Mouse (Mus musculus): ENCODE measurements at regions not wholly inside any gene's neighbourhood (a gene's known extent, or its start where the extent isn't known, plus 50 kb on each side); places are given as distances from the start of the nearest gene placed in this dataset.
A peak's percentile ranks its signal among the peaks of the same experiment; 100 is the strongest.

DNA sequence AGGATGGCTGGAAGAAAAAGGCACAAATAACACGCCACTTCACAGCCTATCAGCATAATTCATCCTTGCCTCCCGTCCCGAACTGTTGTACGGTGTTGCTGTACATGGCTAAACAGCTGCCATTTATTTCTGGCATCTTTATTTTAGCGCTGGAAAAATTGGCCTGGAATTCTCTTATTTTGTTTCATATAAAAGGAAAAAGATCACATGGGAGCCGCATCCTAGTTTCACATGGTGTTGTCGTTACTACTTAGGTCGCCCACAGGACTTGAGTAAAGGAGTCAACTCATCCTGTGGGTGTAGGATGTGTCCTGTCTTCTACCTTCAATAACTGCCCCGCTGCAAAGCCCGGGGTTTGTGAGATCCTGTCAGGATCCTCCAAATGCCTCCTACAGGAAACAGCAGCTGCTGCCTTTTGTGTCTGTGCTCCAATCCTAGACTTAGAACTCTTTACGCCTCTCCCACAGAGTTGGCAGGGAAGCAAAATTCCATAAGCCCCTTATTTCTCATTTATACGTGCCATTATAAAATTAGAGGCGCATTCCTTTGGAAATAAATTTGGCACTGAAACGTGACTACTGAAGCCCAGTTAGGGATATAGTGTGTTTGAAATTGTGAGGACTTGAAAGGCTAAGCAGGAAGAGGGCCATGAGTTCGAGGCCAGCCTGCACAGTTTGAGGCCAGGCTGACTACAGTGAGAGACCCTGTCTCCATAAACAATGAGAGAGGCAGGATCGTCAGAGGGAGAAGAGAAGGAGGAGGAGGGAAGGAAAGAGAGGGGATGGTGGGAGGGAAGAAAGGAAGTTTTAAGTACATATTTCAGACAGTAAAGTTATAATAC lies 446.3 kb upstream of the Jarid2 start:
- H3K9me3 ChIP-seq (replicated peaks; ENCODE audit: low read length) = no peaks in the 10 kb centered on the region
- WGBS = 58% methylated on average over 16 of the region's 16 CpGs
- H3K27ac ChIP-seq = peak overlapping the region; percentile 3; the same call in 1 of the 2 replicates
- no peak overlapping the region for H3K9ac ChIP-seq (ENCODE audit: low read depth, low read length)
- H3K4me2 ChIP-seq (ENCODE audit: low read length) = no peak overlapping the region
- H3K27me3 ChIP-seq (ENCODE audit: insufficient read depth, low read length) = no peaks in the 10 kb centered on the region
- TF ChIP-seq CTCF (IDR thresholded peaks at IDR 0.05; ENCODE audit: low read depth) = no peak
- ATAC-seq (replicated peaks; ENCODE audit: low FRiP score, low read depth) (no peak), DNase-seq (ENCODE audit: low spot score) (peak; percentile 84)
- H3K4me1 ChIP-seq (replicated peaks; ENCODE audit: insufficient read depth, low read length) = no peaks in the 10 kb centered on the region; the same call in 1 of the 2 replicates
- no peaks in the 10 kb centered on the region for H3K36me3 ChIP-seq (ENCODE audit: insufficient read depth, low read length)
- H3K4me3 ChIP-seq (replicated peaks; ENCODE audit: low read depth, low read length) = no peak overlapping the region

GRCm38 (mm10) chr13:44285881-44286280 lies 443.4 kb upstream of the Jarid2 start:
- H3K27me3 ChIP-seq (ENCODE audit: insufficient read depth, low read length) = no peaks in the 10 kb centered on the region
- H3K4me2 ChIP-seq (ENCODE audit: low read length) = no peak overlapping the region
- 93% methylated on average over 1 of the region's 1 CpGs for WGBS

GRCm38 (mm10) chr13:44290199-44290598 lies 439.1 kb upstream of the Jarid2 start:
- Histone ChIP-seq H3K4me3 (replicated peaks; ENCODE audit: low read depth, low read length) (no peak overlapping the region), H3K36me3 (ENCODE audit: insufficient read depth, low read length) (no peaks in the 10 kb centered on the region), H3K4me1 (replicated peaks; ENCODE audit: insufficient read depth, low read length) (no peaks in the 10 kb centered on the region), H3K27me3 (ENCODE audit: insufficient read depth, low read length) (no peaks in the 10 kb centered on the region), H3K4me2 (ENCODE audit: low read length) (no peak overlapping the region), H3K9ac (ENCODE audit: low read depth, low read length) (no peak overlapping the region), H3K27ac (no peak overlapping the region), H3K9me3 (replicated peaks; ENCODE audit: low read length) (no peaks in the 10 kb centered on the region)
- no peak for ATAC-seq (replicated peaks; ENCODE audit: low FRiP score, low read depth)
- DNase-seq (ENCODE audit: low spot score) = no peak
- 97% methylated on average over 2 of the region's 2 CpGs for WGBS
- TF ChIP-seq CTCF (IDR thresholded peaks at IDR 0.05; ENCODE audit: low read depth) = peak; percentile 42

More at GRCm38 (mm10) chr13:44285881-44286280, 443.4 kb upstream of the Jarid2 start:
- H3K27ac ChIP-seq = no peak overlapping the region
- no peaks in the 10 kb centered on the region for H3K9me3 ChIP-seq (replicated peaks; ENCODE audit: low read length)
- H3K4me1 ChIP-seq (replicated peaks; ENCODE audit: insufficient read depth, low read length) = no peaks in the 10 kb centered on the region
- no peak for TF ChIP-seq CTCF (IDR thresholded peaks at IDR 0.05; ENCODE audit: low read depth)
- H3K36me3 ChIP-seq (ENCODE audit: insufficient read depth, low read length) = no peaks in the 10 kb centered on the region
- no peak overlapping the region for H3K4me3 ChIP-seq (replicated peaks; ENCODE audit: low read depth, low read length)
- ATAC-seq (replicated peaks; ENCODE audit: low FRiP score, low read depth) = no peak
- no peak overlapping the region for H3K9ac ChIP-seq (ENCODE audit: low read depth, low read length)
- DNase-seq (ENCODE audit: low spot score) = no peak

DNA sequence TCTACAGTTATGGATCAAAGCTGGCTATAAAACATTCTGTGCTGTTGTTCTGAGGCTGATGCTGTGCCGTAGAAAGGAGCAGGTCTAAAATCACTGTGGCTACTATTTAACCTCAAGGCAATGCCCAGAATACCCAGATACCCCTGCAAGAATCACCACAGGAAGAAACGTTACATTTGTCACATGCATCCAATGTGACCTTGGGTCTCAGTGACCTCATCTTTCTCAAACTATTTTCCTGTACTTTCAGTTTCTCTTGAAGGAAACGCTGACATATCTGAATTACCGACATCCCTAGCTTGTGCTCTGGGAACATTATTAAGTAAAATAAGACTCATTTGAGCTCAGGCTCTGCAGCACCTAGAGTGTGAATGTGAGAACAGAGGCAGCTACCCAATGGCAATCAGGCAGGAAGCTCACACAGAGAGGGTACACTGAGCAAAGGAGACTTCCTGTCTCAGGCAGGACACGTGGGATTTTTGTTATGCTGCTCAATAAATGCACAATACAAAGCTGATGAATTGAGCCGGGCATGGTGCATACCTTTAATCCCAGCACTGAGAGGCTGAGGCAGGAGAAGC lies 436.7 kb upstream of the Jarid2 start:
- WGBS = 53% methylated on average over 6 of the region's 6 CpGs
- no peaks in the 10 kb centered on the region for H3K27me3 ChIP-seq (ENCODE audit: insufficient read depth, low read length)
- H3K27ac ChIP-seq = no peak overlapping the region
- H3K4me2 ChIP-seq (ENCODE audit: low read length) = no peak overlapping the region
- no peaks in the 10 kb centered on the region for H3K9me3 ChIP-seq (replicated peaks; ENCODE audit: low read length)
- no peaks in the 10 kb centered on the region for H3K4me1 ChIP-seq (replicated peaks; ENCODE audit: insufficient read depth, low read length)
- H3K4me3 ChIP-seq (replicated peaks; ENCODE audit: low read depth, low read length) = no peak overlapping the region
- H3K36me3 ChIP-seq (ENCODE audit: insufficient read depth, low read length) = no peaks in the 10 kb centered on the region
- no peak for ATAC-seq (replicated peaks; ENCODE audit: low FRiP score, low read depth)
- no peak for DNase-seq (ENCODE audit: low spot score)
- no peak overlapping the region for H3K9ac ChIP-seq (ENCODE audit: low read depth, low read length)
- no peak for TF ChIP-seq CTCF (IDR thresholded peaks at IDR 0.05; ENCODE audit: low read depth)

DNA sequence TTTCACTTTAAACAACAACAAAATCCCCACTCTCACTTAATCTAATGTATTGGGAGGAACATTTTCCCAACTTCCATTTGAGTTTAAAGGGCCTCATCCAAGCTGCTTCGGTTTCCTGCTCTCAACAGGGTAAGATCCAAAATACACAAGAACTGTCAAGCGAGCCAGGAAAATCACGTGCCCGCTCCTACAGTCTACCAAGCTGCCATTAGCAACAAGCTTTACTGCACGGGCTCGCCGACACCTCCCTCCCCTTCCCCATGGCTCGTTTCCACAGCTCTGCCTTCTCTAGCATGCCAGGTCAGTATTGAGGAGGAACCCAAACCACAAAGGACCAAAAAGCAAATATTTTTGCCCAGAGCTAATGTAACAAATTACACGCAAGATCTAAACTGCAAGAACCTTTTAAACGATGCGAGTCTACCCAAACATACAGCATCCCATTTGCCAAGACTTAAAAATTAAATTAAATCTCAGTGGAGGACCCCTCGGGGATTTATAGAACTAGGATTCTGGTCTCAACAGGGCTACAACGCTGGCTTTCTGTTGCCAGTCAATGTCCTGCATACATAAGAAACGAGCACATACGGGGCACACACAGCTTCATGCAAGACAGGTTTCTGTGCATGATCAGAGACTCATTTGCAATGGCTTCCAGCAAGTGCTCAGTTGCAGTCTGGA lies 435.4 kb upstream of the Jarid2 start:
- TF ChIP-seq CTCF (IDR thresholded peaks at IDR 0.05; ENCODE audit: low read depth) = no peak
- Histone ChIP-seq H3K27me3 (ENCODE audit: insufficient read depth, low read length) (no peaks in the 10 kb centered on the region), H3K4me3 (replicated peaks; ENCODE audit: low read depth, low read length) (no peak overlapping the region), H3K9ac (ENCODE audit: low read depth, low read length) (no peak overlapping the region), H3K27ac (no peak overlapping the region), H3K36me3 (ENCODE audit: insufficient read depth, low read length) (no peaks in the 10 kb centered on the region), H3K4me1 (replicated peaks; ENCODE audit: insufficient read depth, low read length) (no peaks in the 10 kb centered on the region), H3K9me3 (replicated peaks; ENCODE audit: low read length) (no peaks in the 10 kb centered on the region), H3K4me2 (ENCODE audit: low read length) (no peak overlapping the region)
- WGBS = 67% methylated on average over 15 of the region's 15 CpGs
- ATAC-seq (replicated peaks; ENCODE audit: low FRiP score, low read depth) (no peak), DNase-seq (ENCODE audit: low spot score) (peak; percentile 52)

DNA sequence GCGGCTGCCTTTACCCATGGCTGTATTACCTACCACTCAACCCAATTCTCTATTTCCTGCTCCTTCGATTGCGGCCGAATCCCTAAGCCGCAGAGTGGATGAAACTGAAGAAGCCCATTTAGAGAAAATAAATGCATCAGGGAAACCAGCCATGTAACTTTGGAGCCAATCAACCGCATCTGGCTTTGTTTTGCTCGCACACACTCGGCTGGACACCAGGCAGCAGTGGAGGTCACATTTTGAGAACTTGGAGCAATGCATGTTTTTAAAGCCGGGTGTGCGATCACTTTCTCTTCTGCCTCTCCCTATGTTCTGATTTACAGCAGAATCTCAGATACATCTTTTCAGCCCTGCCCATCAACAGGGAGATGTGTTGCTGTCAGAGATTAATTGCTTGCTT lies 433.7 kb upstream of the Jarid2 start:
- Histone ChIP-seq H3K27me3 (ENCODE audit: insufficient read depth, low read length) (no peaks in the 10 kb centered on the region), H3K9me3 (replicated peaks; ENCODE audit: low read length) (no peaks in the 10 kb centered on the region), H3K27ac (no peak overlapping the region), H3K4me3 (replicated peaks; ENCODE audit: low read depth, low read length) (no peak overlapping the region), H3K4me2 (ENCODE audit: low read length) (0 out of 2 replicates have a peak overlapping the region, but pooled peaks have one; percentile 1), H3K9ac (ENCODE audit: low read depth, low read length) (no peak overlapping the region), H3K4me1 (replicated peaks; ENCODE audit: insufficient read depth, low read length) (no peaks in the 10 kb centered on the region), H3K36me3 (ENCODE audit: insufficient read depth, low read length) (no peaks in the 10 kb centered on the region)
- TF ChIP-seq CTCF (IDR thresholded peaks at IDR 0.05; ENCODE audit: low read depth) = 0 out of 2 replicates have a peak, but pooled peaks have one; percentile 4
- WGBS = 37% methylated on average over 10 of the region's 10 CpGs
- DNase-seq (ENCODE audit: low spot score) (peak; percentile 71), ATAC-seq (replicated peaks; ENCODE audit: low FRiP score, low read depth) (no peak)

All from kidney, postnatal 0 days (tissue).